Mouse (Mus musculus): ENCODE results near the gene Dscam.

DNA sequence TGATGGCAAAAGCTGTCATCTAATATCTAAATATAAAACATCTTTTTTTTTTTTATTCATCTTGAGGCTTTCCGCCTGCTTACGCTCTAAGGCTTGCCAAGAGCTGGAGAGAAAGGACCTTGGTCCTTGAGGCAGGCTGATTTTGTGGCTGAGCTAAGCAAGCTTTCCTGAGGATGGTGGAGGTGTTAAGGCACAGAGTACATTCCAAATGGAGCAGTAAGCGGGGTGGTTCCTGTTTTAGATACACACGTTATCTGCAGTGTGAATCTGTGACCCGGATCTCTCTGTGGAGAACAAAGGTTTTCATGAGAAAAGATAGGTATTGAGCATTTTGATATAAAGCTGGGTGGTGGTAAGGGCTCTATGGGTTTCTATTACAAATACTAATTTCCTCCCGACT, 479.0 kb downstream of the Dscam start:
- TF ChIP-seq POLR2A (IDR thresholded peaks at IDR 0.05; ENCODE audit: insufficient read depth, low read length) (no peak), CTCF (IDR thresholded peaks at IDR 0.05; ENCODE audit: low read depth, low read length) (no peak), EP300 (IDR thresholded peaks at IDR 0.05; ENCODE audit: insufficient read depth, low read depth, low read length) (no peak)
